Mouse (Mus musculus) olfactory bulb, adult 2 months (tissue): ENCODE results near the gene 7530416G11Rik. TPM values are rescaled to one million over a fixed set of nuclear protein-coding genes. Genes with fewer than 3 reads are reported as not detected.

ENCODE experiments used
- H3K27ac ChIP-seq: fragments of 200-500 bp; 2 replicates; pipeline ENCODE4 v1.5.1; 2012; ENCODE audit warnings: low read depth, low read length; ENCODE audit not compliant: insufficient read depth
- H3K4me1 ChIP-seq: fragments of 200-500 bp; 2 replicates; pipeline ENCODE4 v1.6.1; 2012; ENCODE audit warnings: low read length; ENCODE audit not compliant: control insufficient read depth, insufficient read depth
- H3K4me3 ChIP-seq: fragments of 200-500 bp; 2 replicates; pipeline ENCODE4 v1.5.1; 2012; ENCODE audit warnings: mild to moderate bottlenecking, low read depth, low read length, moderate library complexity; ENCODE audit not compliant: insufficient read depth
- CTCF ChIP-seq: fragments of 200-500 bp; IDR thresholded peaks from 2 replicates; pipeline ENCODE4 v1.5.1; 2012; ENCODE audit warnings: low read depth, mild to moderate bottlenecking, low read length, moderate library complexity; ENCODE audit not compliant: insufficient read depth
- POLR2A ChIP-seq: fragments of 200-500 bp; IDR thresholded peaks from 2 replicates; pipeline ENCODE4 v1.6.1; 2012; ENCODE audit warnings: mild to moderate bottlenecking, low read depth, low read length, moderate library complexity; ENCODE audit not compliant: insufficient read depth
- WGBS: fragments of 180-500 bp; shearing (Covaris S2); methylation state at CpG from one replicate; pipeline ENCODE4 v1.1.7; 2018; 5-methylcytosine and 5-hydroxymethylcytosine counted together
- polyA plus RNA-seq: library from polyadenylated mRNA; stranded (reverse); fragments of >200 nt; gene quantifications from 2 replicates; pipeline ENCODE4 v1.2.4, GENCODE M21; 2012; ENCODE audit warnings: low replicate concordance; ENCODE audit not compliant: missing spikeins, insufficient read depth, insufficient read length

The 7530416G11Rik gene
- polyA plus RNA-seq, 1 experiment = not detected

- H3K27ac ChIP-seq = no peak overlapping the region
- no peak for TF ChIP-seq POLR2A
- no peak for TF ChIP-seq CTCF
- H3K4me3 ChIP-seq = no peak overlapping the region
- 72% methylated on average over 5 of the region's 5 CpGs for WGBS
- H3K4me1 ChIP-seq = peaks cover 3% of the 10 kb centered on the region; the same call in 1 of the 2 replicates
Measured at GRCm38 (mm10) chr15:85466456-85467067, 36.5 kb downstream of the 7530416G11Rik start.

- Histone ChIP-seq H3K4me3 (no peak overlapping the region), H3K27ac (no peak overlapping the region), H3K4me1 (peaks cover 3% of the 10 kb centered on the region; the same call in 1 of the 2 replicates)
- 58% methylated on average over 10 of the region's 10 CpGs for WGBS
- TF ChIP-seq POLR2A (no peak), CTCF (no peak)
Measured at GRCm38 (mm10) chr15:85464823-85465565, 38.0 kb downstream of the 7530416G11Rik start.

GRCm38 (mm10) chr15:85464190-85464589 lies 38.8 kb downstream of the 7530416G11Rik start:
- whole genome bisulfite sequencing = 40% methylated on average over 5 of the region's 5 CpGs
- no peak for TF ChIP-seq POLR2A
- no peak for TF ChIP-seq CTCF
- Histone ChIP-seq H3K27ac (no peak overlapping the region), H3K4me3 (no peak overlapping the region), H3K4me1 (peaks cover 5% of the 10 kb centered on the region; the same call in 1 of the 2 replicates)

- H3K4me1 ChIP-seq = peaks cover 9% of the 10 kb centered on the region
- no peak overlapping the region for H3K27ac ChIP-seq
- 71% methylated on average over 13 of the region's 13 CpGs for WGBS
- TF ChIP-seq CTCF (no peak), POLR2A (no peak)
- H3K4me3 ChIP-seq = no peak overlapping the region
Measured at GRCm38 (mm10) chr15:85463027-85463790, 39.8 kb downstream of the 7530416G11Rik start.

- Histone ChIP-seq H3K4me1 (peaks cover 13% of the 10 kb centered on the region), H3K27ac (no peak overlapping the region; the same call in 1 of the 2 replicates), H3K4me3 (no peak overlapping the region)
- no peak for TF ChIP-seq POLR2A
- no peak for TF ChIP-seq CTCF
- 60% methylated on average over 4 of the region's 4 CpGs for WGBS
Measured at GRCm38 (mm10) chr15:85462138-85462537, 40.9 kb downstream of the 7530416G11Rik start.

- 62% methylated on average over 4 of the region's 4 CpGs for WGBS
- no peak overlapping the region for H3K27ac ChIP-seq
- H3K4me1 ChIP-seq = peaks cover 13% of the 10 kb centered on the region
- no peak for TF ChIP-seq POLR2A
- TF ChIP-seq CTCF = no peak
- no peak overlapping the region for H3K4me3 ChIP-seq
Measured at GRCm38 (mm10) chr15:85461541-85461940, 41.5 kb downstream of the 7530416G11Rik start.

GRCm38 (mm10) chr15:85458631-85459082 lies 44.4 kb downstream of the 7530416G11Rik start:
- no peak overlapping the region for H3K27ac ChIP-seq
- TF ChIP-seq CTCF (no peak), POLR2A (no peak)
- peaks cover 23% of the 10 kb centered on the region for H3K4me1 ChIP-seq
- H3K4me3 ChIP-seq = no peak overlapping the region
- 25% methylated on average over 4 of the region's 4 CpGs for WGBS

- no peak overlapping the region for H3K4me3 ChIP-seq
- H3K27ac ChIP-seq = no peak overlapping the region
- peaks cover 23% of the 10 kb centered on the region for H3K4me1 ChIP-seq
- TF ChIP-seq POLR2A = no peak
- TF ChIP-seq CTCF = no peak
- 60% methylated on average over 8 of the region's 8 CpGs for WGBS
Measured at GRCm38 (mm10) chr15:85457838-85458237, 45.2 kb downstream of the 7530416G11Rik start.
